Mouse (Mus musculus) G1E-ER4 (cell line): ENCODE data around the gene Pan2. TPM values are rescaled to one million over a fixed set of nuclear protein-coding genes. Genes with fewer than 3 reads are reported as not detected.

Experiments used
- GATA1 ChIP-seq: IDR thresholded peaks from one replicate; pipeline ENCODE4 v1.8.0; 2012; ENCODE audit warnings: low read length, inconsistent platforms
- polyA plus RNA-seq: library from polyadenylated mRNA; stranded (reverse); fragments of >175 nt; gene quantifications from 2 replicates; pipeline ENCODE4 v1.2.3, GENCODE M21; 2012

Pan2 gene
- polyA plus RNA-seq, 1 experiment: 2.7 TPM

DNA sequence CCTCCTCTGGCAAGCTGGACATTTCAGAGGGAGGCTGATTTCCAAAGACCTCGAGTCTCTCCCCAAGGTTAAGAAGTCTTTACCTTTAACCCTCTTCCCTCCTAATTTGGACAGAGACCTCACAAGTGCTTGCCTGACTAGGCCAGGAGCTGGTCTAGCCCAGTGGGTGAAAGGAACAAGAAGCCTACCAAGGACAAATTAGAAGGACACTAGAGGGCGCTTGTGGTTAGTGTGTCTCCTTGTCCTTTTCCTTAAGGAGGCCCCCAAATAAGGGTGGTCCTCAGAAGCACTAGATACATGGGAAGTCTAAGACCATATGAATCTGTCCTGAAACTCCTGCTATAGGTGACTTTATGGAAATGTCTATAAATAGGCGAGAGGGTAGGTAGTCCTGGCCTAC, 59.4 kb downstream of the Pan2 start:
- TF ChIP-seq GATA1: no peak

GRCm38 (mm10) chr10:128367899-128368401, 64.8 kb downstream of the Pan2 start:
- TF ChIP-seq GATA1: no peak

DNA sequence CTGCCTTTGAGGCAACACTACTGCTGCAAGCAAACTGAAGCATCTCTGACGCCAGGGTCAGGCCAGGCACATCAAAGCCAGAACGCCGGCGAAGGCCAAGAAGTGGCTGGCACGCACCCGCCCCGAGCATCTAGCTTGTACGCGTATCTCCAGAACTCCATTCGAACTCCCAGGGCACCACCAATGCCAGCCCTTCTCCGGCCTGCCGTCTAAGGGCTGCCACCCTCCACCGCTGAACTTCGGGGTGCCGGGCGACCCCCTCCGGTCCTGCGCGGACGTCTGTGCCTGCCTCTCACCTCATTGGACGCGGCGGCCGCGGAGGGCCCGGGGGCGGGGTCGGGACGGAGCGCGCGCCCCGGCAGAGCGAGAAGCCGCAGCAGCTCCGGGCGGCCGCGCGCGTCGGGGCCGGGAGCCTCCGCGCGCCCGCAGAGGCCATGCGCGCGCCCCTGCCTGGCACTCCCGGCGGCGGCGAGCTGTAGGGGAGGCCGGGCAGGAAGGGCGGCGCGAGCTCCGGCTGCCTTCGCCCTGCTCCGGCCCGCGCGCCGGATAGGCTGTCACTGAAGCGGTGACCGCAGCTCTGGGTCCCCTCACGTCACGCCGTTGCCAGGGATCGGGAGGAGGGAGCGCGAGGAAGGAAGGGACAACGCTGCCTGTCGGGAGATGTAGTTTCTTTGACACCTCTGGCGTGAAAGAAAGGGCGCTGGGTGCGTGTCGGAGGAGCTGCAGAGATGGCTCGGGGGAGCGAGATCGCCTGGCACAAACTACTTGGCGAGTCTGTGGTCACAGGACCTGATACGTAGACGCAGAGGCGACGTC, 65.5 kb downstream of the Pan2 start, which contains the start of gene Coq10a:
Gene Coq10a (minus strand): TSS at position 596 of the 816 bp plus-strand sequence.
- TF ChIP-seq GATA1: no peak

DNA sequence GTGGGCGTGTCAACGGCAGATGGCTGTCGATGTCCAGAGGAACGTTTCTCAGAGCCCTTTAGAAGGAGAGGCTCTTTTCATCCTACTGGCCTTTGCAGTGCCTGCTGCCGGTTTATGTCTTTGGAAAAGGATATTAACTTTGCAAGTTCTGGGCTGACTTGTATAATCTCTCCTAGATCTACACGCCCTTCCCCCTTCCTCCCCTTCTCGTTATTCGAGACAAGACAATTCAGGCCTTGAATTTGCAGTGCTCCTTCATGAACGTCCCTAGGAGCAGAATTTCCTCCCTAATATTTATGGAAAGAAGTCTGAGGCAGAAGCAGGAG, 66.0 kb downstream of the Pan2 start:
- TF ChIP-seq GATA1: no peak

GRCm38 (mm10) chr10:128369599-128369998, 66.5 kb downstream of the Pan2 start:
- no peak for TF ChIP-seq GATA1

- no peak for TF ChIP-seq GATA1
Measured at GRCm38 (mm10) chr10:128370021-128370420, 66.9 kb downstream of the Pan2 start.

GRCm38 (mm10) chr10:128370601-128371000, 67.5 kb downstream of the Pan2 start:
- no peak for TF ChIP-seq GATA1

Other genes with a start within 250 kb of the Pan2 start
- 213 and 308 TPM in 2 replicates for gene Ptges3, start 244.4 kb upstream of the Pan2 start, polyA plus RNA-seq
- gene Atp5b, start 220.1 kb upstream of the Pan2 start, polyA plus RNA-seq: 2,012 and 2,953 TPM in 2 replicates
- gene Baz2a, start 211.8 kb upstream of the Pan2 start, polyA plus RNA-seq: 30.8 and 32.5 TPM in 2 replicates
- gene Rbms2, start 123.0 kb upstream of the Pan2 start, polyA plus RNA-seq: 8.8 and 10.8 TPM in 2 replicates
- gene Gls2, start 108.9 kb upstream of the Pan2 start, polyA plus RNA-seq: 15.4 and 19.6 TPM in 2 replicates
- gene Spryd4, start 91.5 kb upstream of the Pan2 start, polyA plus RNA-seq: 3.9 and 5.2 TPM in 2 replicates
- gene Mip, start 77.5 kb upstream of the Pan2 start, polyA plus RNA-seq: not detected in 2 replicates
- gene Timeless, start 71.3 kb upstream of the Pan2 start, polyA plus RNA-seq: 38.9 and 45.1 TPM in 2 replicates
- gene Apon, start 49.2 kb upstream of the Pan2 start, polyA plus RNA-seq: 0.04 TPM in 1 of 2 replicates, not detected in the other
- gene Apof, start 34.7 kb upstream of the Pan2 start, polyA plus RNA-seq: not detected in 2 replicates
- gene Stat2, start 32.8 kb upstream of the Pan2 start, polyA plus RNA-seq: 9.1 TPM in 2 replicates
- gene Il23a, start 4.6 kb upstream of the Pan2 start, polyA plus RNA-seq: 0.05 and 0.08 TPM in 2 replicates
- gene Cnpy2, start 19.1 kb downstream of the Pan2 start, polyA plus RNA-seq: 83.4 and 115 TPM in 2 replicates
- 16.3 and 53.3 TPM in 2 replicates for gene Cs, start 34.4 kb downstream of the Pan2 start, polyA plus RNA-seq
- gene Coq10a, start 65.7 kb downstream of the Pan2 start, polyA plus RNA-seq: 8.7 and 15.8 TPM in 2 replicates
- 79.7 and 85.8 TPM in 2 replicates for gene Ankrd52, start 73.8 kb downstream of the Pan2 start, polyA plus RNA-seq
- not detected in 2 replicates for gene Slc39a5, start 97.9 kb downstream of the Pan2 start, polyA plus RNA-seq
- 226 and 249 TPM in 2 replicates for gene Nabp2, start 108.2 kb downstream of the Pan2 start, polyA plus RNA-seq
- gene Rnf41, start 108.3 kb downstream of the Pan2 start, polyA plus RNA-seq: 11.6 and 14.5 TPM in 2 replicates
- gene Smarcc2, start 155.9 kb downstream of the Pan2 start, polyA plus RNA-seq: 158 and 204 TPM in 2 replicates
- gene Myl6, start 190.8 kb downstream of the Pan2 start, polyA plus RNA-seq: 221 and 292 TPM in 2 replicates
- 18.5 and 18.8 TPM in 2 replicates for gene Myl6b, start 195.3 kb downstream of the Pan2 start, polyA plus RNA-seq
- 77.9 and 92.1 TPM in 2 replicates for gene Esyt1, start 222.5 kb downstream of the Pan2 start, polyA plus RNA-seq
- 18.8 and 21.2 TPM in 2 replicates for gene Zc3h10, start 244.4 kb downstream of the Pan2 start, polyA plus RNA-seq
- gene Rpl41, start 246.0 kb downstream of the Pan2 start, polyA plus RNA-seq: 8,707 and 11,892 TPM in 2 replicates